Mouse (Mus musculus) urinary bladder, adult 2 months (tissue): Measurements from ENCODE around the gene P3h2. TPM values are rescaled to one million over a fixed set of nuclear protein-coding genes. Genes with fewer than 3 reads are reported as not detected.

ENCODE experiments used
- DNase-seq: peaks from one replicate; pipeline ENCODE4 v3.0.0; 2022; ENCODE audit warnings: low spot score
- polyA plus RNA-seq: library from polyadenylated mRNA; depleted of rRNA; stranded (reverse); fragments of >200 nt; gene quantifications from 2 replicates; pipeline ENCODE4 v1.2.3, GENCODE M21; 2012

P3h2 gene
- polyA plus RNA-seq, 1 experiment = 4.0 TPM

DNA sequence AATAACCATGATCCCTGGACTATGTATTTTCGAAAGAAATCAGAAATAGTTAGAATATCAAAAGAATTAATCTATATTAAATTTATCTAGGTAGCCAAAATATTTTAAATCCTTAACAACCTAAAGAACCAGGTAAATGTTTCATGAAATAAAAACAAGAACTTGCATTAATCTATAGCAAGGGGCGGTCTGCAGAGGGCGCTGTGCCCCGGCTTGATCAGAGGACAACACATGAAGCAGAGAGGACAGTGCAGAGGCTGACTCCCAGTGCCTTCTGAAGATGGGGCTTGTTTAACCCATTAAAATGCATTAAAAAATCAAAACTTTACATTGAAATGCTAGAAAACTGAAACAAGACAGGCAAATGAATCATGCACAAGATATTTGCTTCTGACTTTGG, 121.9 kb downstream of the P3h2 start:
- no peak for DNase-seq

GRCm38 (mm10) chr16:25979037-25979436, 126.5 kb downstream of the P3h2 start:
- DNase-seq = no peak

DNA sequence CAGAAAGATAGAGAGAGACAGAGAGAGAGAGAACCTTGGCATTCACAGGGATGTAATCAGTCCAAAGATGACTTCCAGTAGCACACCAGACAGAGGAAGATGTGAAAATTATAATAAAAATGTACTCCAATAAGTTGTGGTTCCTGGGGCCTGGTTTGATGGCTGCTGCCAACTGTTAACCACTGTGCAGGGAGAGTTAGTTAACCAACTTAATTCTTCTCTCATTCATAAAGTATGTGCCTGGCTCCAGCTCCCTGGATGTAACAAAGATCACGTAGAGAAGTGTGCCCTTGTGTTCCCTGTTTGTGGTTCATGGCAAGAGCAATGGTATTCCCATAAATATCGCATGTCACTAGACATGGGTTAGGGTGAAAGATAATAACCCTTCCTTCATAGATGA, 128.4 kb downstream of the P3h2 start:
- no peak for DNase-seq

GRCm38 (mm10) chr16:25971285-25971684, 134.3 kb downstream of the P3h2 start:
- DNase-seq = no peak

DNA sequence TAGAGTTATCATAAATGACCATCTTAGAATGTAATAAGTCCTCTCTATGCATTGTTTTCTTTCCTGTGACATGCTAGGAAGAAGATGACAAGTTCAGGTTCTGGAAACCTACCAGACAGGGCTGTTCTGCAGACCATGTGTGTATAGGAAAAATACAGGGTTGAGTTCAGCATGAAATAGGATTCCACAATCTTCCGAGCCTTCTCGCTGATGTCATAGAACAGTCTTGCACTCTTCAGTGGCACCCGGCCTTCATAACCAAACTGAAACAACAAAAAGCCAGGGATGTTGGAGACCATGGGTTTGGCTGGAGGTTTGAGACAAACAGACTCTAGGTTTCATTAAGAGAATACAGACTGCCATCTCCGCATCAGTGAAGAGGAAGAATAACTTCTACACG, 134.9 kb downstream of the P3h2 start:
- no peak for DNase-seq

DNA sequence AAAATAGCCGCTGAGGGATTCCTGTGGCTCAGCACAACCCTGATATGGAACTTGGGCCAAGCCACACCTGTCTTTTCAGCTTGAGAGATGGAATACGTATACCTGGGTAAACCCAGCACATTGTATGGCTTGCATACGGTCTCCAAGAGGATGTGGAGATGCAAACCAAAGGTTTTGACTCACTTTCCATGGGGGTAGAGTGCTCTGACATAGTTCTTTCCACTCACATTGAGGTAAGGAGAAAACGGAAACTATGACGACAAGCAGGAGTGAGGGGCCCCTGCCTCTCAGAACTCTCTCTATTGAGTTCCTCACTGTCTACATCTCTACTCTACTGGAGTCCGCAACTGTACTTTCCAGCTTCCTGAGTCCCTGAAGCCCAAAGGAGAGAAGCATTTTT, 135.4 kb downstream of the P3h2 start:
- DNase-seq = no peak

GRCm38 (mm10) chr16:25967297-25967696, 138.3 kb downstream of the P3h2 start:
- no peak for DNase-seq

DNA sequence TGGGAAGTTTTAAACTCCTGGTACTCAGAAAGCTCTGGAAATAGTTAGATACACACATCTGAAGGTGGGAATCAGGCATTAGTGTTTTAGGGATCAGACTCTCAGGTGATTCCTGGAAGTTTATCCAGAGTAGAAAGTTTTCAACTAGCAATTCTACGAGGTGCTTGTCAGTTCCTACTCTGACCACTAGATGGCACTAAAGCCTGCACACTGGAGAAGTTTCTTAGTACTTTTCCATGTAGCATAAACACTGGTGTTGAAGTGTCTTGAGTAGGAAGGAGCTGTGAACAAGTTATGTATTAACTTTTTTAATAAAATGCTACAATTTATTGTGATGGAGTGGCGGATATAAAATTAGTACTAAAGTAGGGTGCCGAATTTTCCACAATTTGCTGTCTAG, 141.7 kb downstream of the P3h2 start:
- no peak for DNase-seq

- no peak for DNase-seq
Measured at GRCm38 (mm10) chr16:25960345-25960744, 145.2 kb downstream of the P3h2 start.

DNA sequence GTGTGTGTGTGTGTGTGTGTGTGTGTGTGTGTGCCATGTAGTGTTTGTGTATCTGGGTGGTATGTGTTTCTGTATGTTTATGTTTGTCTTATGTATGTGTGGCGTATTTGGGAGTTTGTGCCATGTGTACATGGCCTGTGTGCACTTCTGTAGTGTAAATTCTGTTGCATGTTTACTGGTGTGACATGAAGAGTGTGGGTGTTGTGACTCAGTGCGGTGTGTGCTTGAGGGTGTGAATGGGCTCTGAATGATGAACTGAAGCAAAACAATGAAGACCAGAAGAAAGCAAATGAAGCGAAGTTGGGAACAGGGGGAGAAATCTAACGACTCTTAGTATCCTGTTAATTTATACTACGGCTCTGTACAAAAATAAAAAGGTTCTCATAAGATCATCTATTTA, 145.7 kb downstream of the P3h2 start:
- DNase-seq = no peak

DNA sequence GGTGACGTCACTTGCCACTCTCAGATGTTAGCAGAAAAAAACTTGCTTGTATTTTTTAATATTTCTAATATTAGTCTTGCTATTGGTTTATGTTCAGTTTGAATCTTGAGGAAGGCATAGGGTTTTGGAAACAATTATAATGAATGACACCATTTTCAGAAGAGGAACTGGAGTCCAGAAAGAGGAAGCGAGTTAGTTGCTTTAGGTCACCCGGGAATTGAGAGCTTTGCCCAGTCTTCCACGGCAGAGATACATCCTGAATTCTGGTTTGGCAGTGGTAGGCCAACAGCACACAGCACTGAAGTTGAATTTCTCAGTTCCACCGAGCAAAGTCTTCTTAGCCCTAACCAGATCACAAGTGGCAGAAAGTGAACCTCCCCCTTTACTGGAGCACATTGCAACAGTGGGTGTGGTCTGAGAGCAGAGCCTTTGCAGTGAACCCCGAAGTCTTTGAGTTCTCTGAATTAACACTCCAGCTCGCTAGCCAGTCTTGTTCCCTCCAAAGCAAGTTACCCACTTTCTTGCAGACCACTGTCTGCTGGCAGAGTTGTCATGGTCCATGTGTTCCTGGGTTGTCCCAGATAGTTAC, 146.8 kb downstream of the P3h2 start:
- DNase-seq = no peak

GRCm38 (mm10) chr16:25958213-25958612, 147.4 kb downstream of the P3h2 start:
- DNase-seq = no peak

- DNase-seq = no peak
Measured at GRCm38 (mm10) chr16:25956831-25957230, 148.8 kb downstream of the P3h2 start.

DNA sequence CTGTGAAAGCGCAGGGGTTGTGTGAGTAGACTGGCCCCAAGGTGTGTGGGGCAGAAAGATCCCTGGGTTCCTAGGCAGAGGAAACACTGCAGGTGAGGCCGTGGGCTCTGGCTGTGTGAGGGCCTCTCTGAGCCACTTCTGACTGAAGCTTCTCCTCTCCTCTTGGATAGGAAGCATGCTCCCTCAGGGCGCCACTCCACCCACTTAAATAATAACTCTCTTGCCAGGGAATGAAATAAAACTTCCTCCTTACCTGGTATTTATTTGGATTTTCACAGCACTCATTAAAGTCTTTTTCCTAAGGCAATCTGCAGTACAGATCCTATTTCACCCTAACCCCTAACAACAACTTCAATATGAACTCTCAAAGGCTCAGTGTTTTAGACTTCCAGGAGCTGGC, 151.0 kb downstream of the P3h2 start:
- no peak for DNase-seq

DNA sequence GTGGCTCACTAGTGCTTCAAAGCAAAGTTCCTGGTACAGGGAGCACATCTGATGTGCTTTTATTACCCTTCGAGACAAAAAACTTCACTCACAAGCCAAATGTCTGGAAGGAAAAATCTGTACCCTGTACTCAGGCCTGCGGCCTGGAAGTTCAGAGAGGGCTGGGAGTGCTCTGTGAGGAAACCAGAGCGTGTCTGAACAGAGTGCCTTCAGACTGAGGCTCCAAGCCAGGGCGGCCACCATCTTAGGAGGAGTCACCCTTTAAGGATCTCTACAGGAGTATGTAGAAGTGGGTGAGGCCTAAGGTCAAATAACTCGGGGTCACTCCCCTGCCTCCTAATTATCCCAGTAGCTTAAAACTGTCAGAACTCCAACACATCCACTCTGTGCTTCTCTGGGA, 152.2 kb downstream of the P3h2 start:
- no peak for DNase-seq

- no peak for DNase-seq
Measured at GRCm38 (mm10) chr16:25952005-25952404, 153.6 kb downstream of the P3h2 start.

DNA sequence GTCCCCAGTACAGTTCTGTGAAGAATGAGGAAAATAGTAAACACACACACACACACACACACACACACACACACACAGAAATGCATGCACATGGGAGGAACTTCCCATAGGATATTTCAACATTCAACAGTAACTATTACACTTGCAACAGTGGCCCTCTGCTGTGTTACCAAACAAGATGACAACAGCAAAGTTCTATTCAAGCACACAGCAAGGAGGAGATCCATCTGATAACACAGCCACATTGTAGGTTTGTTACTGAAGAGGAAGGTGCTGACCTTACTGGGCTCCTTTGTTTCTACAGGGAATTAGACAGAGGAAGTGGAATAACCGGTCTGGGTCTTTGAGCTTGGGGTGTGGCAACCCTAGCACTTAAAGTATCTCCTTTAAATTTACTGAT, 157.5 kb downstream of the P3h2 start:
- DNase-seq = no peak

DNA sequence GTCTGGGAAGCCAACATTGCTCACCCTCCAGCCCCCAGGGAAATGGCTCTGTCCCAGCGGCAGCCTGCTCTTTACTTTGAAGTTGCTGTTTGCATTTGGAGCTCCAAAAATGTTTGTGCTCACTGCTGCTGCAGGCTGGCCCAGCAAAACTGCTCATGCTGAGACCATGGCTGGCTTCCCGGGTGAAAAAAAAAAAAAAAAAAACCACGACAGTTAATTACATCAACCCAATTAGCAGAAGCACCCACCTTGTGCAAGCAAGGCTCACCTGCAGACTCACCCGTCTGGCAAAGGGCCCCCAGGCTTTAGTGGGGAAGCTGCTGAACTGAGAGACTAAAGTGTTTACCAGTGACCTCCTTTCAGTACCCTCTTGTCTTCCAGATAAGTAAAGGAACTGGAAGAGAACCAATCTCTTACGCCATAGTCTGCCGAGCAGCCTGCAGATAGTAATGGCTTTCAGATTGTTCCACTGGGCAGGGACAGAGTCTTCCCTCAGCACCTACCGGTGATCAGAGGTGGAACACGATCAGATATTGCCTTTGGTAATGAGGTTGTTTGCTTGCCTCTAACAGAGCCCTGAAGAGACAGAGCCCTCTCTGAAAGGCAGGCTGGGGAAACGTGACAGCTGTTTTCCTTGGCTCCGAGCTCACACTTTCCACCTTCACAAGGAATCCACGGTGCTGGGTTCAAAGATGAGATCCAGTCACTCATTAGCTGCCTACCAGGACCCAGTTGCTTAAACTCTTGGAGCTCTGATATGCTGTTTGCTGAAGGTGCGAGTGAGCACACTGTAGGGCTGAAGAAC, 160.2 kb downstream of the P3h2 start:
- no peak for DNase-seq

- DNase-seq = no peak
Measured at GRCm38 (mm10) chr16:25942261-25942660, 163.3 kb downstream of the P3h2 start.

- DNase-seq = no peak
Measured at GRCm38 (mm10) chr16:25934181-25934580, 171.4 kb downstream of the P3h2 start.

DNA sequence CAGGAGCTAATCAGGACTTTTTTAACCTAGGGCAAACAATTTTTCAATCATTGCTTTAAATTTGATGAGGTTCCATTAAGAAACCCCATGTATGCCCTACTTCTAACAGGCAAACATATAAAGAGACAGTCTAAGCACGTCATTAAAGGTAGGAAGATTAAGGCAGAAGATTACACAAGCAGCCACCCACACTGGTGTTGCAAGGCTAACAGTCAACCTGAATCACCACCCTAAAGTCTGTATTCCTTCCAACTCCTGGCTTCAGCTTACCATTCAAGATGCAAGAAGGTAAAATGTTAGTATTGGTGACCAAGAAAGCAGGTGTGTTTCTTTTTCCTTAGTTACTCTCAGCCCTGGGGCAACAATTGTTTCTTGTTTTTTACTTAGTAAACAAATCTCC, 193.4 kb downstream of the P3h2 start:
- DNase-seq = no peak
